Mouse (Mus musculus) lung, postnatal 0 days (tissue): ENCODE results near the gene Gm16381. TPM values are rescaled to one million over a fixed set of nuclear protein-coding genes. Genes with fewer than 3 reads are reported as not detected.
"Not testable (repeated sequence)": the region's sequence is repeated elsewhere in the genome, so short reads cannot be mapped to it uniquely, and the experiment has no call there.

Experiments
- ATAC-seq: fragments of 200-750 bp; cut with Nextera tagmentation; 2 replicates; pipeline ENCODE4 v1.8.0; 2017; ENCODE audit warnings: moderate library complexity
- DNase-seq: peaks from one replicate; pipeline ENCODE4 v3.0.0-alpha.2; 2016; ENCODE audit warnings: low spot score
- H3K27ac ChIP-seq: fragments of 300-500 bp; sonication (generic); 2 replicates; pipeline ENCODE4 v1.5.1; 2014; ENCODE audit warnings: antibody characterized with exemption, mild to moderate bottlenecking, low read length, mixed read lengths
- H3K27me3 ChIP-seq: fragments of 300-500 bp; sonication (generic); replicated peaks from 2 replicates; pipeline ENCODE4 v1.6.1; 2014; ENCODE audit warnings: low read length, mixed read lengths; ENCODE audit not compliant: insufficient read depth
- H3K36me3 ChIP-seq: fragments of 300-500 bp; sonication (generic); 2 replicates; pipeline ENCODE4 v1.6.1; 2014; ENCODE audit warnings: low read length, mixed read lengths; ENCODE audit not compliant: insufficient read depth
- H3K4me1 ChIP-seq: fragments of 300-500 bp; sonication (generic); 2 replicates; pipeline ENCODE4 v1.6.1; 2014; ENCODE audit warnings: antibody characterized with exemption, low read depth, low read length, mixed read lengths; ENCODE audit not compliant: insufficient read depth
- H3K4me2 ChIP-seq: fragments of 300-500 bp; sonication (generic); replicated peaks from 2 replicates; pipeline ENCODE4 v1.6.1; 2014; ENCODE audit warnings: low read depth, mild to moderate bottlenecking, low read length, moderate library complexity, mixed read lengths
- H3K4me3 ChIP-seq: fragments of 300-500 bp; sonication (generic); 2 replicates; pipeline ENCODE4 v1.5.1; 2014; ENCODE audit warnings: low read depth, low read length
- H3K9ac ChIP-seq: fragments of 300-500 bp; sonication (generic); replicated peaks from 2 replicates; pipeline ENCODE4 v1.6.1; 2014; ENCODE audit warnings: low read depth, mild to moderate bottlenecking
- H3K9me3 ChIP-seq: fragments of 300-500 bp; sonication (generic); 2 replicates; pipeline ENCODE4 v1.6.1; 2016; ENCODE audit warnings: low read length, mixed read lengths
- WGBS: fragments of 180-500 bp; shearing (Covaris S2); extraction: QIAGEN DNeasy Blood & Tissue Kit; methylation state at CpG from one replicate; pipeline ENCODE4 v1.1.7; 2014; 5-methylcytosine and 5-hydroxymethylcytosine counted together
- polyA plus RNA-seq: library from polyadenylated mRNA; unstranded; fragments of >200 nt; fragmentation: Nextera tagmentation; extraction: Ambion mirVana; gene quantifications from 2 replicates; pipeline ENCODE4 v1.2.1, GENCODE M21; 2015

Gene Gm16381
- polyA plus RNA-seq, result not detected in 2 replicates

DNA sequence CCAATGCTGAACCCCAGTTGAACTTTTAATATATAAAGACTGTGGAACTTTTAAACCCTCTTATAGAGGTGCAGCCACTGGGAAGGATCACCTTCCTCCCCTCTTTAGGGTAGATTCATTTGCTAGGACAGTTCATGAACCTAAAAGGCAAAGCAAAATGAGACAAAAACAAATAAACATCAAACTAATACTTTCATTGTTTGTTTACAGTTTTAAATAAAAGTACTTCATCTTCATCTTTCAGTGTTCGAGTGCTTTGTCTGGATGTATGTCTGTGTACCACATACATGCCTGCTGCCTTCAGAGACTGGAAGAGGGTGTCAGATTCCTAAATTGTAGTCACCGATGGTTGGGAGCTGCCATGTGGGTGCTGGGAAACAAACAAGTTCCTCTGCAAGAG, at the start of gene Gm16381:
TSS of gene Gm16381 (minus strand) at position 101 of the 400 bp plus-strand sequence.
- H3K4me1 ChIP-seq, H3K27me3 ChIP-seq, DNase-seq, H3K27ac ChIP-seq, H3K36me3 ChIP-seq, H3K9me3 ChIP-seq, H3K4me3 ChIP-seq, H3K4me2 ChIP-seq, ATAC-seq, H3K9ac ChIP-seq: not testable (repeated sequence)
- WGBS, result 55% methylated on average over 1 of the region's 2 CpGs

- not testable (repeated sequence) for H3K9me3 ChIP-seq, ATAC-seq, H3K27me3 ChIP-seq, H3K4me2 ChIP-seq, DNase-seq, H3K4me1 ChIP-seq, H3K27ac ChIP-seq, H3K9ac ChIP-seq, H3K4me3 ChIP-seq, H3K36me3 ChIP-seq
- WGBS, result 28% methylated on average over 1 of the region's 4 CpGs
These were observed 8.7 kb upstream of the Gm16381 start for GRCm38 (mm10) chr12:87652916-87653703.

GRCm38 (mm10) chr12:87618569-87618968, 25.9 kb downstream of the Gm16381 start, which contains the start of gene Gm4027:
Gene Gm4027, plus strand, starts transcription at chr12:87618869.
- ATAC-seq, H3K9ac ChIP-seq, H3K4me2 ChIP-seq: not testable (repeated sequence)

GRCm38 (mm10) chr12:87602388-87602787, 42.0 kb downstream of the Gm16381 start, which contains the start of gene Oog1:
Gene Oog1, plus strand, starts transcription at chr12:87602688.
- H3K4me2 ChIP-seq, H3K9me3 ChIP-seq, H3K4me1 ChIP-seq, ATAC-seq, H3K27me3 ChIP-seq, H3K36me3 ChIP-seq, DNase-seq, H3K27ac ChIP-seq, H3K4me3 ChIP-seq, H3K9ac ChIP-seq: not testable (repeated sequence)
- 60% methylated on average over 1 of the region's 2 CpGs for WGBS

More at GRCm38 (mm10) chr12:87618569-87618968, 25.9 kb downstream of the Gm16381 start, which contains the start of gene Gm4027:
- not testable (repeated sequence) for H3K4me1 ChIP-seq, H3K27me3 ChIP-seq, H3K4me3 ChIP-seq, H3K9me3 ChIP-seq, DNase-seq, H3K27ac ChIP-seq, H3K36me3 ChIP-seq
- 88% methylated on average over 5 of the region's 7 CpGs for WGBS

- DNase-seq, H3K4me1 ChIP-seq, H3K4me2 ChIP-seq, H3K9me3 ChIP-seq, H3K27ac ChIP-seq, H3K4me3 ChIP-seq, ATAC-seq, H3K36me3 ChIP-seq, H3K9ac ChIP-seq, H3K27me3 ChIP-seq: not testable (repeated sequence)
- WGBS, result 3% methylated on average over 2 of the region's 2 CpGs
These were observed 43.0 kb downstream of the Gm16381 start for GRCm38 (mm10) chr12:87601388-87601787.

Other genes with a start within 250 kb of the Gm16381 start
- 158 and 175 TPM in 2 replicates for gene Slirp, start 200.7 kb downstream of the Gm16381 start, polyA plus RNA-seq
- gene Alkbh1, start 200.6 kb downstream of the Gm16381 start, polyA plus RNA-seq, result 15.2 and 20.1 TPM in 2 replicates
- gene Snw1, start 172.3 kb downstream of the Gm16381 start, polyA plus RNA-seq, result 93.9 and 103 TPM in 2 replicates
- not detected in 2 replicates for gene Gm5788, start 149.9 kb downstream of the Gm16381 start, polyA plus RNA-seq
- gene Gm8300, start 130.3 kb downstream of the Gm16381 start, polyA plus RNA-seq, result not detected in 2 replicates
- not detected in 2 replicates for gene Oog1, start 41.9 kb downstream of the Gm16381 start, polyA plus RNA-seq
- gene Gm4027, start 25.8 kb downstream of the Gm16381 start, polyA plus RNA-seq, result not detected in 2 replicates
- gene Gm21319, start 131.1 kb upstream of the Gm16381 start, polyA plus RNA-seq, result not detected in 2 replicates
- gene Gm21936, start 150.9 kb upstream of the Gm16381 start, polyA plus RNA-seq, result not detected in 2 replicates
- not detected in 2 replicates for gene BB287469, start 172.0 kb upstream of the Gm16381 start, polyA plus RNA-seq
- not detected in 2 replicates for gene Gm2001, start 197.7 kb upstream of the Gm16381 start, polyA plus RNA-seq
- gene Gm2016, start 229.5 kb upstream of the Gm16381 start, polyA plus RNA-seq, result not detected in 2 replicates